Mouse (Mus musculus) heart, postnatal 0 days (tissue): ENCODE data around the gene Qsox1.

ENCODE experiments used
- CTCF ChIP-seq: IDR thresholded peaks from 2 replicates; pipeline ENCODE4 v1.5.1; 2016; ENCODE audit warnings: antibody characterized with exemption, control low read depth, low read depth
- EP300 ChIP-seq: IDR thresholded peaks from 2 replicates; pipeline ENCODE4 v1.6.1; 2016; ENCODE audit warnings: antibody characterized with exemption, low read depth

- no peak for TF ChIP-seq CTCF
- no peak for TF ChIP-seq EP300
Observed at GRCm38 (mm10) chr1:155830861-155831260, 18.2 kb upstream of the Qsox1 start.
